Mouse (Mus musculus) gastrocnemius, adult 8-10 months (tissue): ENCODE measurements at regions not wholly inside any gene's neighbourhood (a gene's known extent, or its start where the extent isn't known, plus 50 kb on each side); places are given as distances from the start of the nearest gene placed in this dataset.

Source experiments
- DNase-seq, 2 experiments: peaks; one replicate each; pipeline ENCODE4 v3.0.0; 2022; ENCODE audit warnings: low spot score in 2 of 2

DNA sequence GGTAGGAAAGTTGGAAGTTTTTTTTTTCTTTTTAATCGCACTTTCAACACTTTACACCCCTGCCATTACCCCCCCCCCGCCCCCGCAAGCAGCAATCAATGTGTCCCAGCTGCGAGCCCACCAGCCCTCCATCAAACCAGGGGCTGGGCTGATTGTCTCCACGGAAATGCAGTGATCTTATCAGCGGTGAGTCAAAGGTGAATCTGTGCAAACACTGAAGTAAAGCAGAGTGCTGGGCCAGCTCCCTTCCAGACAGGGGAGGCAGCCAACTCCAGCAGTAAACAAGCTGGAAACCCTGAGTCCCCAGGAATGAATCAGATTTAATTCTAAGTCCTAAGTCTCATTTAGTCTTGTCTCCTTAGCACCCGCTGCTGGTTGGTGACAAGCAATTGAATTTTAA, 234.3 kb upstream of the Gpc5 start:
- no peak for DNase-seq

GRCm38 (mm10) chr14:114863585-114863984, 228.4 kb upstream of the Gpc5 start:
- no peak for DNase-seq

DNA sequence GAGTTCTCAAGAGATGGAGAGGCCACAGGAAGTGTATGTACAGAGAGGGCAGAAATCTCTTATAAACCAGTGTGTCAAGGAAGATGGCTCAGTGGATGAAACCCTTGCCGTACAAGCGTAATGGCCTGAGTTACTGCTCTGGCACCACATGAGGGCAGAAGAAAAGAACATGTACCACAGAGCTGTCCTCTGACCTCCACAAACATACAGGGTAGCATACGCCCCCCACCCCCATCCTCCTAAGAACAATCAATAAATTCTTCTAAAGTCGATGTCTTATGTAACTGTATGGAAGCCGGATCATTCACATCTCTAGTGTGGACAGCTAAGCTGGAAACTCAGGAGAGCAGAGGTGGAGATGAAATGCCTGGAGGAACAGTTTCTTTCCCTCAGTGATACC, 227.9 kb upstream of the Gpc5 start:
- no peak for DNase-seq

DNA sequence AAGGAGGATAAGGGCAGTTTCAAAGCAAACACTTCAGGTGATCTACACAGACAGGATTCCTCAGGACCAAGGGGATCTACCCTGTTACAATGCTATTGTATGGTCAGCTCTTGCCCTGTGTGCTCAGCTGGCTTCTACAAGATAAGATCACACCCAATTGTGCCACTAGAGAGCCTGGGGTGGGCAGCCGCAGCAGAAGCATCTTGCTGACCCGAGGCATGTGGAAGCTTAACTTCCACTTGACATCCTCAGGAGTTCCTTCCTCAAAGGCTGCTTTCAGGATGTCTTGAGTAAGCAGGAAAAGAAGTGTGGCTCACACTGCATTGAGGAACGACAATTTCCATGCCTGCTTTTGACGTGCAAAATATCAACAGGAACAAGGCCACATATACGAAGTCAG, 222.8 kb upstream of the Gpc5 start:
- no peak for DNase-seq

GRCm38 (mm10) chr14:114875101-114875500, 216.9 kb upstream of the Gpc5 start:
- no peak for DNase-seq

DNA sequence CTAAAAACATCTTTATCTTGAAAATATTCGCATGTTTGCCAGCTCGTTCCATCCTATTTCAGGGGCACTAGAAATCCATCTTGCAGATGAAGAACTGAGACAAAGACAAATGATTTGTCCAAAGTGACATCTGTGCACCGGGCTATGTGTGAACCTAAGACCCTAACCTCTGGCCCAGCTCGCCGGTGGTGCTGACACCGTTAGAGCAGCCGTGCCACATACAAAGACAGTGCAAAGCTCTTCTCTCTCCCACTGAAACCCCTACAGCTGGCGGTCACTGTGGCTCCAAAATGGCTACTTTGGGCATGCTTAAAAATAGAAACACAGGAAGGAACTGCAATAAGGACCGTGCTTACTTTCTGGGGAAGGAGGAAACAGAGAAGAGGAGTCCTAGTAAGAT, 215.6 kb upstream of the Gpc5 start:
- DNase-seq, result no peak

GRCm38 (mm10) chr14:114877477-114877876, 214.5 kb upstream of the Gpc5 start:
- no peak for DNase-seq

GRCm38 (mm10) chr14:114880291-114880690, 211.7 kb upstream of the Gpc5 start:
- no peak for DNase-seq

GRCm38 (mm10) chr14:114904109-114904508, 187.9 kb upstream of the Gpc5 start:
- no peak for DNase-seq

DNA sequence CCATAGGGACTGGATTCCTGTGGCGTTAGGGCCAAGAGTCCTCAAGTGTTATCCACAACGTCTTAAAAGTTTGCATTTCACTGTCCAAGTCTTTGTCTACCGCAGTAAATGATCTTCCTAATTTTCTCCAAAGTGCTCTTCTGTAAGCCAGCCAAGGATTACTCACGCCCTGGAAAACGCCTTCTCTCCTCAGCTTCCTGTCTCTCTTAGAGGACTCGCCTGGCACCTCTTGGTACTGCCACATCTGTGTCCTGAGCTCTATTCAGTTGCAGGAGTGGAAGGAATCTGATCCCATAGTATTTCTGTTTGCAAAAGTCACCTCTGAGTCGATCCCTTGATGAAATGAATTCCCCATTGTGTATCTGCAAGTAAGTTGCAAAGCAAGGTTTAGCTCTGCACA, 179.7 kb upstream of the Gpc5 start:
- DNase-seq, result no peak

DNA sequence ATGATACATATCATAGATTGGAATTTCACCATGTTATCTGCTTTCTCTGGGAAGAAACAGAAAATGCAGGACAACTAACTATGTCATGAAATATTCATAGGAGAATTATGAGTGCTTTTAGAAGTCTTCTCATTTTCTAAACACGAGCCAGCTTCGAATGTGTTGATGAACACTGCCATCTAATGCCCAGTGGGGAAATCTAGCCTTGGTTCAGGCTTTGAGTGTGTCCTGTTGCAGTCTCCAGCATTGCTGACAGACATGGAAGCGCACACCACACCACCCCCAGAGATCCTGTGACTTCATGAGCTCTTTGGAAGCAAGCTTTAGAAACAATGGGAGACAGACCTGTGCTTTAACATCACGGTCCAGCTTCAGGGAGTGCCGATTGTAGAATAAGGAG, 178.8 kb upstream of the Gpc5 start:
- no peak for DNase-seq

DNA sequence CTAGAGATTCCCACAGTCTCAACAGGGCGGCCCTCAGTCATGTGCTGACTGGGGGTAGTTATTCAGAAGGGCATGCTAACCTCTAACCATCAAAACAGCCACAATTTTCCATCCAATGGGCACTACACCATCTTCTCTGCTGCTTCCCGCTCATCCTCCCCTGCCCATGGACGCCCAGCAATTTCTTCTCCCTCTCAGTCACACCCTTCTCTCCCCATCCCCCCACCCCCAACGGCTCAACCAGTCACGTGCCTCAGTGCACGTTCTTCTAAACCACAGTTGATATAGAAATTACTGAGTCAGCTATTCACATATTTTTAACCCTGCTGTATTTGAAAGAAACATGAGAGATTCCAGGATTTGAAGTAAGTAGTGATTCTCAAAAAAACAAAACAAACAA, 146.3 kb upstream of the Gpc5 start:
- no peak for DNase-seq

DNA sequence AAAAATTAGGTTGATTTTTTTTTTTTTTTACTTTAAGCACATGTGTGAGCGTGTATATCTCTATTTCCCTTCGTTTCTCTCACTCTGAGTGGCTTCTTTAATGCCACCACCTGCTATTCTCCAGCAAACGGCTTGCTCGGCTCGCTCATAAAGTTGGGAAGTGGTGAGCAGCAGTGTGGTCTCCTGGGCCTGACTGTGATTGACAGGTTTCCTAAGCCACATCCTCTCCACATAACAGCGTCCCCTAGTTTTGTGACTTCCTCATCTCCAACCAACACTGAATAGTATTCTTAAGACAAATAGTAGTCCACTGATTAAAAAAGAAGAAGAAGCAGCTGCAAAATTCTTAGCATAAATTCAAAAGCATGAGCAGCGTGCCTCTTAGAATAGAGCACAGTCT, 145.7 kb upstream of the Gpc5 start:
- DNase-seq, result no peak

DNA sequence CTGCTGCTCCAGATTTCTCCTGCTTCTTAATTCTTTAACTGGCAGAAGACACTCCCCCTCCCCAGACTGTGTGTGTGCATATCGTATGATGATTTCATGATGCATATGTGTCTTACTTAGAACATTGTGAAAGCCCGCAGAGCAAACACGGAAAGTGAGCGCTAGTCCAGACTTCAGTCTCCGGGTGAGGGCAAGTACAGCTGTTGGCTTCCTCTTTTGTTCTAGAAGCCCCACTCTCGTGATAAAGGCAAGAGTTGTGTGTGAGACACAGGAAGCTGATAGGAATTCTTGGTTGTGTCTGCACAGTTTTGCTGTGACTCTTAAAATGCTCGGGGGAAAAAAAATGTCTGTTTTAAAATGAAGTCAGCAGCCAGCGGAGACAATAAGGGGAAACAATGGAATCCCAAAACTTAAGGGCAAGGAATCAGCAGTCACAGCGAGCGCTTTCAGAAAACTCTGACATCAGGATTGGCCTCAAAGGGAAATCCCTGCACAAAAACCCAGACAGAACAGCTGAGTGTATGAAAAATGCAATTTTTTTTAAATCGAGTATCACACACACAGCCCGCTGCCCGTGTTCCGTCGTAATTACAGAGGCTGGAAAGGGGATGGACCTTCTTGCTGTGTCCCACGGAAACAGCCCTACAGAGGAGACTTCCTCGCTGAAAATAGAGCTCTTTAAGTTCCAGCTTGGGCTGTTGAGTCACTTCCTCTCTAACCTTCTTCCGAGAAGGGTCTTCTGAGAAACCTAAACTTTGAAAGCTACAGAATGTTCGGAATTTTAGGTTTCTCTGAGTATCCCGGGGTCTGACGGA, 143.5 kb upstream of the Gpc5 start:
- no peak for DNase-seq

- no peak for DNase-seq
These were observed 142.9 kb upstream of the Gpc5 start for GRCm38 (mm10) chr14:114949156-114949496.

- DNase-seq, result no peak
These were observed 139.7 kb upstream of the Gpc5 start for GRCm38 (mm10) chr14:114952280-114952679.

- no peak for DNase-seq
These were observed 138.8 kb upstream of the Gpc5 start for GRCm38 (mm10) chr14:114953070-114953665.

- DNase-seq, result no peak
These were observed 137.7 kb upstream of the Gpc5 start for GRCm38 (mm10) chr14:114954287-114954686.

DNA sequence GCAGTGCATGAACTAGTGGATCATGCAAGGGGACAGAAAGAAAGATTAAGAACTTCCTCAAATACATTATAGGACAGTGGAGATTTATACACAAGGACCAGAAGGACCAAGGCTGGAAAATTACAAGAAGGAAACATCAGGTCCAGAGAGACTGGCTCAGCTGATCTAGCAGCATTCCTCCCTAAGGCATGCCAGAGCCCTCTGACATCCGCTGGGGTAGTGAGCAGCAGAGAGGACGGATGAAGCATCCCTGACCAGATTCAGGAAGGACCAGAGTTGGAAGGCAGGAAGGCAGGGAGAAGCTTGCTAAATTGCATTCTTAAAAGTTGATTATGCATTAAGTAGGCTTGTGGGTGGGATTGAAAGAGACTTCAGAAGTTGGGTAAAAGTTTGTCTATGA, 136.4 kb upstream of the Gpc5 start:
- no peak for DNase-seq

DNA sequence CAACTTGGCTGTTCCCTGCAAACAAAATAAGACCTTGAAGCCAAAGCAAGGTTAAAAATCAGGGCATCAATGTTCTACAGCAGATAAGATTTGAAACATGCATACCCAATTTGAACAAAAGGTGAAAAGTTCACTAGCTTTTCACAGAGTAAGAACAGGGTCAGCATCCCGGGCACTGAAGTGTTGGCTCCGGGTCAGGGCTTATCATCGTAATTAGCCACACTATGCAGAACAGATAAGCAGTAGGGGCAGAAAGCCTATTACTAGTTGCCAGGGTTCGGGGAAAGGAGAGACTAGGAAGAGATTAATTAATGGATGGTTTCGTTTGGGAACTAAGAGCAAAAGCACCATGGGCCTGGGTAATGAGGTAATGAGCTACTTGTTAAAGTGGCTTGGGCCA, 131.7 kb upstream of the Gpc5 start:
- DNase-seq, result no peak

- DNase-seq, result no peak
These were observed 126.1 kb upstream of the Gpc5 start for GRCm38 (mm10) chr14:114965941-114966340.

DNA sequence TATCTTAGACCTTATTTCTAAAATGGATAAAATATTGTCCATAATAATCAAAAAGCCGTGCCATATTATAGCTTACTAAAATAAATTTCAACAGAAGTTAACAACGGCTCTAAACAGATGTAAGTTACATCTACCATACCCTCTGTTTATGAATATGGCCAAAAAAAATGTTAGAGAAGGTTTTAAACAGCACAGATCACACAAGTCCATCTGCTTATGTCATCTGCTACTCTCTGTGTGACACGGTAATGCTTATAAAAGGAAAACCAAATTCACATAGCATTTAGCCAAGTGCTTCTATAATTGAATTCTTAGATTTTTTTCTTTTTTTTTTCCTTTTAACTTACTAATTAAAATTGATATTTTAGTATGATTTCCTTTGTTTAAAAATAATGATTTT, 123.0 kb upstream of the Gpc5 start:
- no peak for DNase-seq

DNA sequence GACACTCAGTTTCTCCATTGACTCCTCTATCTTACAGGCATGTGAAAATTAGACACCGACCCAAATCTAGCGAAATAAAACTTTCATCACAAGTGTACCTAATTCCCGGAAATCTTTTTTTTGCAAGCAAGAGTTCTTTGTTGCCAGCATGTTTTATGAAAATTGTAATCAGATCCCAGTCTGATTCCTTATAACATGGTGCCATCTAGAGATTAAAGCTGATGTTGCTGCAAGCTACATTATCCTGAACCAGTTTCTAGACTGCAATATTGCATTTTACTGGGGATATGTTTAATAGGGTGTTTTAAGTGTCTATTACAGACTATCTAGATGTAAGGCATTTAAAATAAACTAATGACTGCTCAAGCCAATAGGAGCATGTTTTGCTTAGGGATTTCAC, 110.9 kb upstream of the Gpc5 start:
- DNase-seq, result no peak

DNA sequence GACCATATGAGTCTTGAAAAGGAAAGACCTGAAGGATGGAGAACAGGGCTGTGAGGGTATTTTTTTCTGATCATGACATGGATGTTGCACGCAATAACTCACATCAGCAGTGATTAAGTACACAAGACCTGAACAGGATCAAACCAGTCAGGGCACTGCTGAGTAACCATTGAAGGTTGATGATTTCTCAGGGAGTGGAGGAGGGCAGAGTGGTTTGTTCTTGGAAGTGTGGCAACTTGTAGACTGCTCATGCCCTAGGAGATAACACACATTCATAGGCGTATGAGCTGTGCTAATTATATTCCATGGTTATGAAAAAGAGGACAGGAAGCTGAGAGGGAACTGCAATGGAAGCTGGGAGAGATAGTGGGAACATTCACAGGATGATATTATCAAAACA, 88.8 kb upstream of the Gpc5 start:
- no peak for DNase-seq
